Mouse (Mus musculus): ENCODE measurements at regions not wholly inside any gene's neighbourhood (a gene's known extent, or its start where the extent isn't known, plus 50 kb on each side); places are given as distances from the start of the nearest gene placed in this dataset.

DNA sequence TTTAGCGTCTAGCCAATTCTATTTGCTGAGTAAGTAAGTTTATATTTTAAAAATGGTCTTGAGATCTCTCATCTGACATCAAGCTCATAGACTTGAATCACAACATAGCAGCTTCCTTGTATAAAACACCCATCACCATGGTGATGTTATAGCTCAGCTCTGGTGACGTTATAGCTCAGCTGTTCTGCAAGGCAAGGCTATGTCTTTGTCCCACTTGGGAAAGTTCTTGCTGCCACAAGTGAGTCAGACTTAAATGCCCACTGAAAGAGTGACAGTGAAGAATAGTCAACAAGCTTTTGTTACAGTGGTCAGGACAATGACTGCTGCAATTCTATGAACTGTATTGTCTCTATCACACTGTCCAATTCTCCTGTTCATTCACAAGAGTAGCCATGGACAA is 122.2 kb upstream of the Satb2 start:
- no peak for TF ChIP-seq CEBPB (IDR thresholded peaks at IDR 0.05; ENCODE audit: low read depth)
- no peak for TF ChIP-seq MAX (IDR thresholded peaks at IDR 0.05)
- no peak for TF ChIP-seq MYOG (IDR thresholded peaks at IDR 0.05; ENCODE audit: control insufficient read depth, extremely low read depth, insufficient read length)
- TF ChIP-seq USF1 (IDR thresholded peaks at IDR 0.05; ENCODE audit: low read depth): no peak
- TF ChIP-seq MYOD1 (IDR thresholded peaks at IDR 0.05; ENCODE audit: control insufficient read depth, insufficient read length, low read depth): no peak
- no peak for TF ChIP-seq FOSL1 (IDR thresholded peaks at IDR 0.05; ENCODE audit: insufficient read depth, low read length, poor library complexity, severe bottlenecking)
- TF ChIP-seq CTCF (IDR thresholded peaks at IDR 0.05; ENCODE audit: control insufficient read depth, insufficient read depth, insufficient read length): no peak
- Histone ChIP-seq H3K27me3 (ENCODE audit: control insufficient read depth, insufficient read depth, insufficient read length) (no peaks in the 10 kb centered on the region), H3K4me3 (ENCODE audit: insufficient read depth, poor library complexity, severe bottlenecking) (no peak overlapping the region), H3K79me3 (ENCODE audit: low read depth) (no peaks in the 10 kb centered on the region), H3K79me2 (ENCODE audit: control insufficient read depth, insufficient read depth) (no peaks in the 10 kb centered on the region), H3ac (ENCODE audit: control insufficient read depth, insufficient read length, low read depth) (no peak overlapping the region), H3K36me3 (ENCODE audit: control insufficient read depth, insufficient read depth) (no peaks in the 10 kb centered on the region)

DNA sequence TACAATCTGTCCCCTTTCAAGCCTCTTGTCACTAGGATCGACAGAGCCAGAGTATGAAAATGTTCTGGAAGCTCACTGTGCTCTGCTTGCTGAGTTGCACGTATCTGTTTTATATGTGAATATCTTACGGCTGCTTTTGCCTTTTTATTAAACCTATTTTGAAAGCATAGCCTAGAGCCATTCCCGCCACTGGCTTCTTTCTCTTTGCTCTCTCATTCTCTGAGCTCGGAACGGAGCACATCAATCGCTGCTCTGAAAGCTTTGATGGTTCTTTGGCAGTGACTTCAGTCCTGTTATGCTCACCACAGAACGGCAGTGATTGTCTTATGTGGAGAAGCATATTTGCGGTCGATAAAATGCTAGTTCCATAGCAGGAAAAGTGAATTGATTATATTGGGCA is 128.9 kb upstream of the Satb2 start:
- H3K4me3 ChIP-seq (ENCODE audit: insufficient read depth, poor library complexity, severe bottlenecking): no peak overlapping the region
- no peaks in the 10 kb centered on the region for H3K79me3 ChIP-seq (ENCODE audit: low read depth)
- no peak overlapping the region for H3ac ChIP-seq (ENCODE audit: control insufficient read depth, insufficient read length, low read depth)
- no peaks in the 10 kb centered on the region for H3K79me2 ChIP-seq (ENCODE audit: control insufficient read depth, insufficient read depth)
- H3K36me3 ChIP-seq (ENCODE audit: control insufficient read depth, insufficient read depth): no peaks in the 10 kb centered on the region
- TF ChIP-seq FOSL1 (IDR thresholded peaks at IDR 0.05; ENCODE audit: insufficient read depth, low read length, poor library complexity, severe bottlenecking) (no peak), MYOD1 (IDR thresholded peaks at IDR 0.05; ENCODE audit: control insufficient read depth, insufficient read length, low read depth) (no peak), MAX (IDR thresholded peaks at IDR 0.05) (no peak), CEBPB (IDR thresholded peaks at IDR 0.05; ENCODE audit: low read depth) (no peak), MYOG (IDR thresholded peaks at IDR 0.05; ENCODE audit: control insufficient read depth, extremely low read depth, insufficient read length) (no peak), CTCF (IDR thresholded peaks at IDR 0.05; ENCODE audit: control insufficient read depth, insufficient read depth, insufficient read length) (no peak), USF1 (IDR thresholded peaks at IDR 0.05; ENCODE audit: low read depth) (no peak)
- H3K27me3 ChIP-seq (ENCODE audit: control insufficient read depth, insufficient read depth, insufficient read length): no peaks in the 10 kb centered on the region

DNA sequence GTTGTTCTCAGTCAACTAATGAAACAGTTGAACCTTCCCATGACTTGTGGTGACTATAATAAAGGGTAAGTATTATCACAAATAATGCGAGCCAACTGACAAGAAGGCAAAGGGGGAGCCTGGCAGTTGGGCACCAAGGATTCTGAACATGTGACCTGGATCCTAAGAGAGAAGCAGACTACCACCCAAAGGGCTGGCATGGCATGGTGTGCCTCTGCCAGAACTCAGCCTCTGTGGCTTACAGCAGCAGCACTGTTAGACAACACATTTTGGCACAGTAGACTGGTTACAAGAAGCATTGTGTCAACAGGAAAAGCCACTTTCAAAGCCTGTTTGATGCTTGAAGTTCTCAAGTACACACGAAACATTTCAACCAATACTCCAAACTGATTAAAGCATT is 142.2 kb upstream of the Satb2 start:
- TF ChIP-seq MAX (IDR thresholded peaks at IDR 0.05) (no peak), MYOG (IDR thresholded peaks at IDR 0.05; ENCODE audit: control insufficient read depth, extremely low read depth, insufficient read length) (no peak), CEBPB (IDR thresholded peaks at IDR 0.05; ENCODE audit: low read depth) (no peak), FOSL1 (IDR thresholded peaks at IDR 0.05; ENCODE audit: insufficient read depth, low read length, poor library complexity, severe bottlenecking) (no peak), USF1 (IDR thresholded peaks at IDR 0.05; ENCODE audit: low read depth) (no peak), MYOD1 (IDR thresholded peaks at IDR 0.05; ENCODE audit: control insufficient read depth, insufficient read length, low read depth) (no peak), CTCF (IDR thresholded peaks at IDR 0.05; ENCODE audit: control insufficient read depth, insufficient read depth, insufficient read length) (no peak)
- H3K79me2 ChIP-seq (ENCODE audit: control insufficient read depth, insufficient read depth): no peaks in the 10 kb centered on the region
- H3K79me3 ChIP-seq (ENCODE audit: low read depth): no peaks in the 10 kb centered on the region
- H3K4me3 ChIP-seq (ENCODE audit: insufficient read depth, poor library complexity, severe bottlenecking): no peak overlapping the region
- no peaks in the 10 kb centered on the region for H3K27me3 ChIP-seq (ENCODE audit: control insufficient read depth, insufficient read depth, insufficient read length)
- H3ac ChIP-seq (ENCODE audit: control insufficient read depth, insufficient read length, low read depth): no peak overlapping the region
- H3K36me3 ChIP-seq (ENCODE audit: control insufficient read depth, insufficient read depth): no peaks in the 10 kb centered on the region

DNA sequence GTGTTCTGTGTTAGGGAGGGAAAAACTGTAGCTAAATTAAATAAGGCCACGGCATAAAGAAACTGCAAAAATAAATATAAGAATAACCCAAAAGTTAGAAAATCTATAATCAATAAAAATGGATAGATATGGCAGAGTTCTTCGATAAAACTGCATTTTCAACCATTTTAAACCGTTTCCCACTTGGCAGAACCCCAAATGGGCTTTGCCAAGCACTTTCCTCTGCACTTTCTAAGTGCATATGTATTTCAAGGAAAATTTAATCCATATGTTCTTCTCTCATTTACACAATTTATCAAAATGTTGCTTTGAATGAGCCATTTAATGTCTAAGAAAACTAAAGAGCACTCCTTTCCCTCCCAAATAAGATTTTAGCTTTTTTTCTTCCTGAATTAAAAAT is 165.7 kb upstream of the Satb2 start:
- TF ChIP-seq MYOD1 (IDR thresholded peaks at IDR 0.05; ENCODE audit: control insufficient read depth, insufficient read length, low read depth): no peak
- TF ChIP-seq USF1 (IDR thresholded peaks at IDR 0.05; ENCODE audit: low read depth): no peak
- no peak for TF ChIP-seq MYOG (IDR thresholded peaks at IDR 0.05; ENCODE audit: control insufficient read depth, extremely low read depth, insufficient read length)
- no peak for TF ChIP-seq CTCF (IDR thresholded peaks at IDR 0.05; ENCODE audit: control insufficient read depth, insufficient read depth, insufficient read length)
- no peak for TF ChIP-seq MAX (IDR thresholded peaks at IDR 0.05)
- TF ChIP-seq FOSL1 (IDR thresholded peaks at IDR 0.05; ENCODE audit: insufficient read depth, low read length, poor library complexity, severe bottlenecking): no peak
- no peak for TF ChIP-seq CEBPB (IDR thresholded peaks at IDR 0.05; ENCODE audit: low read depth)
- H3K36me3 ChIP-seq (ENCODE audit: control insufficient read depth, insufficient read depth): no peaks in the 10 kb centered on the region
- no peaks in the 10 kb centered on the region for H3K79me2 ChIP-seq (ENCODE audit: control insufficient read depth, insufficient read depth)
- no peak overlapping the region for H3K4me3 ChIP-seq (ENCODE audit: insufficient read depth, poor library complexity, severe bottlenecking)
- no peaks in the 10 kb centered on the region for H3K79me3 ChIP-seq (ENCODE audit: low read depth)
- H3ac ChIP-seq (ENCODE audit: control insufficient read depth, insufficient read length, low read depth): no peak overlapping the region
- H3K27me3 ChIP-seq (ENCODE audit: control insufficient read depth, insufficient read depth, insufficient read length): no peaks in the 10 kb centered on the region

DNA sequence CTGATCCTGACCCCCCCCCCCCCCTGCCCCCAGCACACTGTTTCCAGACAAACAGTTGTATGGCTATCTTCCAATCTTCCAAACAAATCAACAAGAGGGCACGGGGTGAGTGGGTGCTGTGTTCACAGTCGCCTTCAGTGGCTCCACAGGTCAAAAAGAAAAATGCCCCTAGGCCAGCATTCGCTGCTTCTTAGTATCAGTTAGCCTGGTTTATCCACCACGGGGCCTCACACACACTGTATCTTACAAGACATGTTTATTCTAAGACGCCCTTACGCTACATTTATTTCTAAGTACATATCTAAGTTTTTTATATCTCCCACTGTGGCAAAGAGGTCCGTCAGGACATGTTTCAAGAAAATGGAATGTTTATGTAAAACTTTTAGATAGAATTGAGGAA is 177.4 kb upstream of the Satb2 start:
- Histone ChIP-seq H3K27me3 (ENCODE audit: control insufficient read depth, insufficient read depth, insufficient read length) (no peaks in the 10 kb centered on the region), H3K4me3 (ENCODE audit: insufficient read depth, poor library complexity, severe bottlenecking) (no peak overlapping the region), H3ac (ENCODE audit: control insufficient read depth, insufficient read length, low read depth) (no peak overlapping the region), H3K79me2 (ENCODE audit: control insufficient read depth, insufficient read depth) (no peaks in the 10 kb centered on the region), H3K79me3 (ENCODE audit: low read depth) (no peaks in the 10 kb centered on the region), H3K36me3 (ENCODE audit: control insufficient read depth, insufficient read depth) (no peaks in the 10 kb centered on the region)
- TF ChIP-seq CEBPB (IDR thresholded peaks at IDR 0.05; ENCODE audit: low read depth) (no peak), CTCF (IDR thresholded peaks at IDR 0.05; ENCODE audit: control insufficient read depth, insufficient read depth, insufficient read length) (no peak), FOSL1 (IDR thresholded peaks at IDR 0.05; ENCODE audit: insufficient read depth, low read length, poor library complexity, severe bottlenecking) (no peak), MYOG (IDR thresholded peaks at IDR 0.05; ENCODE audit: control insufficient read depth, extremely low read depth, insufficient read length) (no peak), MAX (IDR thresholded peaks at IDR 0.05) (no peak), USF1 (IDR thresholded peaks at IDR 0.05; ENCODE audit: low read depth) (no peak), MYOD1 (IDR thresholded peaks at IDR 0.05; ENCODE audit: control insufficient read depth, insufficient read length, low read depth) (no peak)

GRCm38 (mm10) chr1:57164443-57164842 is 186.0 kb upstream of the Satb2 start:
- Histone ChIP-seq H3K79me2 (ENCODE audit: control insufficient read depth, insufficient read depth) (no peaks in the 10 kb centered on the region), H3K79me3 (ENCODE audit: low read depth) (no peaks in the 10 kb centered on the region), H3K27me3 (ENCODE audit: control insufficient read depth, insufficient read depth, insufficient read length) (no peaks in the 10 kb centered on the region), H3K36me3 (ENCODE audit: control insufficient read depth, insufficient read depth) (no peaks in the 10 kb centered on the region), H3ac (ENCODE audit: control insufficient read depth, insufficient read length, low read depth) (no peak overlapping the region), H3K4me3 (ENCODE audit: insufficient read depth, poor library complexity, severe bottlenecking) (no peak overlapping the region)
- no peak for TF ChIP-seq FOSL1 (IDR thresholded peaks at IDR 0.05; ENCODE audit: insufficient read depth, low read length, poor library complexity, severe bottlenecking)
